Mouse (Mus musculus) kidney, postnatal 0 days (tissue): Measurements from ENCODE around the gene Chrm1. TPM values are rescaled to one million over a fixed set of nuclear protein-coding genes. Genes with fewer than 3 reads are reported as not detected.

Experiments used
- ATAC-seq: fragments of 200-750 bp; cut with Nextera tagmentation; replicated peaks from 2 replicates; pipeline ENCODE4 v1.8.0; 2017; ENCODE audit warnings: low read depth, moderate number of reproducible peaks, moderate TSS enrichment, moderate library complexity; ENCODE audit not compliant: low FRiP score
- DNase-seq: peaks from one replicate; pipeline ENCODE4 v3.0.0-alpha.2; 2016; ENCODE audit warnings: low spot score
- H3K27ac ChIP-seq: fragments of 300-500 bp; sonication (generic); 2 replicates; pipeline ENCODE4 v1.5.1; 2014; ENCODE audit warnings: mild to moderate bottlenecking
- H3K27me3 ChIP-seq: fragments of 300-500 bp; sonication (generic); 2 replicates; pipeline ENCODE4 v1.6.1; 2014; ENCODE audit warnings: low read length, mixed read lengths; ENCODE audit not compliant: insufficient read depth
- H3K36me3 ChIP-seq: fragments of 300-500 bp; sonication (generic); 2 replicates; pipeline ENCODE4 v1.6.1; 2014; ENCODE audit warnings: low read length, mixed read lengths; ENCODE audit not compliant: insufficient read depth
- H3K4me1 ChIP-seq: fragments of 300-500 bp; sonication (generic); replicated peaks from 2 replicates; pipeline ENCODE4 v1.6.1; 2014; ENCODE audit warnings: antibody characterized with exemption, low read length, mixed read lengths; ENCODE audit not compliant: insufficient read depth
- H3K4me2 ChIP-seq: fragments of 300-500 bp; sonication (generic); 2 replicates; pipeline ENCODE4 v1.6.1; 2014; ENCODE audit warnings: mild to moderate bottlenecking, low read length, moderate library complexity, mixed read lengths
- H3K4me3 ChIP-seq: fragments of 300-500 bp; sonication (generic); replicated peaks from 2 replicates; pipeline ENCODE4 v1.5.1; 2014; ENCODE audit warnings: low read depth, low read length
- H3K9ac ChIP-seq: fragments of 300-500 bp; sonication (generic); 2 replicates; pipeline ENCODE4 v1.6.1; 2014; ENCODE audit warnings: low read depth, low read length
- H3K9me3 ChIP-seq: fragments of 300-500 bp; sonication (generic); replicated peaks from 2 replicates; pipeline ENCODE4 v1.6.1; 2016; ENCODE audit warnings: low read length, inconsistent platforms, mixed read lengths
- CTCF ChIP-seq: IDR thresholded peaks from 2 replicates; pipeline ENCODE4 v1.5.1; 2016; ENCODE audit warnings: antibody characterized with exemption, low read depth, mild to moderate bottlenecking, moderate library complexity
- WGBS: fragments of 180-500 bp; shearing (Covaris S2); extraction: QIAGEN DNeasy Blood & Tissue Kit; methylation state at CpG from one replicate; pipeline ENCODE4 v1.1.7; 2014; 5-methylcytosine and 5-hydroxymethylcytosine counted together
- polyA plus RNA-seq: library from polyadenylated mRNA; unstranded; fragments of >200 nt; fragmentation: Nextera tagmentation; extraction: Ambion mirVana; gene quantifications from 2 replicates; pipeline ENCODE4 v1.2.1, GENCODE M21; 2015

Gene Chrm1
- polyA plus RNA-seq, 1 experiment from 2014 or later = 0.17 TPM

- TF ChIP-seq CTCF = peak; percentile 32; the same call in 1 of the 2 replicates
- Histone ChIP-seq H3K27ac (no peak overlapping the region), H3K27me3 (no peaks in the 10 kb centered on the region), H3K4me1 (0 out of 2 replicates have a peak, but pooled peaks cover 2% of the 10 kb centered on the region), H3K9me3 (no peaks in the 10 kb centered on the region), H3K4me2 (no peak overlapping the region), H3K4me3 (no peak overlapping the region), H3K36me3 (no peaks in the 10 kb centered on the region), H3K9ac (no peak overlapping the region)
- ATAC-seq (no peak), DNase-seq (no peak)
- 96% methylated on average over 4 of the region's 4 CpGs for WGBS
Observed at GRCm38 (mm10) chr19:8681633-8682362, 18.2 kb downstream of the Chrm1 start.

- peak; percentile 96 for DNase-seq
- peak; percentile 98 for TF ChIP-seq CTCF
- no peaks in the 10 kb centered on the region for H3K9me3 ChIP-seq
- no peaks in the 10 kb centered on the region for H3K27me3 ChIP-seq
- 0 out of 2 replicates have a peak, but pooled peaks cover 2% of the 10 kb centered on the region for H3K4me1 ChIP-seq
- H3K4me3 ChIP-seq = no peak overlapping the region
- H3K4me2 ChIP-seq = no peak overlapping the region
- H3K27ac ChIP-seq = no peak overlapping the region
- no peak overlapping the region for H3K9ac ChIP-seq
- peak; percentile 35; the same call in 1 of the 2 replicates for ATAC-seq
- 2% methylated on average over 3 of the region's 3 CpGs for WGBS
- H3K36me3 ChIP-seq = no peaks in the 10 kb centered on the region
Observed at GRCm38 (mm10) chr19:8682996-8683395, 19.4 kb downstream of the Chrm1 start.

- Histone ChIP-seq H3K36me3 (no peaks in the 10 kb centered on the region), H3K4me1 (0 out of 2 replicates have a peak, but pooled peaks cover 2% of the 10 kb centered on the region), H3K27me3 (no peaks in the 10 kb centered on the region), H3K9ac (no peak overlapping the region), H3K4me3 (no peak overlapping the region), H3K4me2 (no peak overlapping the region), H3K9me3 (no peaks in the 10 kb centered on the region), H3K27ac (no peak overlapping the region)
- 78% methylated on average over 2 of the region's 2 CpGs for WGBS
- no peak for ATAC-seq
- no peak for DNase-seq
- TF ChIP-seq CTCF = no peak
Observed at GRCm38 (mm10) chr19:8683627-8684026, 20.0 kb downstream of the Chrm1 start.

- no peak for ATAC-seq
- WGBS = 58% methylated on average over 9 of the region's 9 CpGs
Observed at GRCm38 (mm10) chr19:8691871-8692539, 28.4 kb downstream of the Chrm1 start.

GRCm38 (mm10) chr19:8692740-8693139 lies 29.2 kb downstream of the Chrm1 start:
- Histone ChIP-seq H3K4me3 (no peak overlapping the region), H3K9ac (no peak overlapping the region), H3K4me1 (no peaks in the 10 kb centered on the region), H3K9me3 (no peaks in the 10 kb centered on the region), H3K27ac (no peak overlapping the region), H3K36me3 (no peaks in the 10 kb centered on the region), H3K27me3 (no peaks in the 10 kb centered on the region), H3K4me2 (no peak overlapping the region)
- ATAC-seq (no peak), DNase-seq (no peak)
- TF ChIP-seq CTCF = no peak
- WGBS = 75% methylated on average over 5 of the region's 5 CpGs

More at GRCm38 (mm10) chr19:8691871-8692539, 28.4 kb downstream of the Chrm1 start:
- no peaks in the 10 kb centered on the region for H3K27me3 ChIP-seq
- no peak for DNase-seq
- no peaks in the 10 kb centered on the region for H3K36me3 ChIP-seq
- no peak overlapping the region for H3K9ac ChIP-seq
- H3K9me3 ChIP-seq = no peaks in the 10 kb centered on the region
- H3K27ac ChIP-seq = no peak overlapping the region
- no peaks in the 10 kb centered on the region for H3K4me1 ChIP-seq
- TF ChIP-seq CTCF = no peak
- no peak overlapping the region for H3K4me3 ChIP-seq
- no peak overlapping the region for H3K4me2 ChIP-seq

GRCm38 (mm10) chr19:8695330-8695729 lies 31.7 kb downstream of the Chrm1 start:
- DNase-seq = peak; percentile 29
- Histone ChIP-seq H3K9ac (no peak overlapping the region), H3K4me1 (no peaks in the 10 kb centered on the region), H3K4me2 (no peak overlapping the region), H3K27ac (no peak overlapping the region), H3K4me3 (no peak overlapping the region), H3K36me3 (no peaks in the 10 kb centered on the region), H3K27me3 (no peaks in the 10 kb centered on the region), H3K9me3 (no peaks in the 10 kb centered on the region)
- 51% methylated on average over 6 of the region's 6 CpGs for WGBS
- peak; percentile 62 for TF ChIP-seq CTCF
- ATAC-seq = peak; percentile 62
